Mouse (Mus musculus): Measurements from ENCODE around the gene Hydin. TPM values are rescaled to one million over a fixed set of nuclear protein-coding genes. Genes with fewer than 3 reads are reported as not detected.
A peak's percentile ranks its signal among the peaks of the same experiment; 100 is the strongest.

Hydin gene
- total and polyA plus RNA-seq, 3 experiments, result 9.5 to 17.3 (median 9.8) TPM

- no peaks in the 10 kb centered on the region for H3K27me3 ChIP-seq (replicated peaks)
- peak overlapping the region; percentile 63 for H3K4me2 ChIP-seq (ENCODE audit: insufficient read depth, low read depth, poor library complexity, severe bottlenecking)
- H3K4me1 ChIP-seq (ENCODE audit: control insufficient read depth in 1 of 2, insufficient read depth in 2 of 2), result peaks cover 12 to 48% of the 10 kb centered on the region in 2 experiments
- peaks cover 2% of the 10 kb centered on the region for H3K9me3 ChIP-seq (replicated peaks; ENCODE audit: low read length)
- H3K36me3 ChIP-seq (replicated peaks in 1 of 2; ENCODE audit: control insufficient read depth in 1 of 2, insufficient read depth in 1 of 2, low read length in 1 of 2), result peaks cover 0 to 8% of the 10 kb centered on the region in 2 experiments
- TF ChIP-seq RAD21 (IDR thresholded peaks at IDR 0.05; ENCODE audit: low read depth, low read length) (no peak), E2F4 (IDR thresholded peaks at IDR 0.05; ENCODE audit: insufficient replicate concordance, low read depth, low read length) (no peak), BHLHE40 (IDR thresholded peaks at IDR 0.05; ENCODE audit: low read depth, low read length) (no peak), USF1 (IDR thresholded peaks at IDR 0.05; ENCODE audit: low read depth, low read length) (no peak), GABPA (IDR thresholded peaks at IDR 0.05; ENCODE audit: insufficient replicate concordance, low read depth, low read length) (no peak), CTCF (conservative IDR thresholded peaks at IDR 0.05 in 1 of 2, IDR thresholded peaks at IDR 0.05 in 1 of 2; ENCODE audit: low read depth in 2 of 2, low read length in 2 of 2) (no peak), PAX5 (IDR thresholded peaks at IDR 0.05; ENCODE audit: low read length) (no peak), MAZ (IDR thresholded peaks at IDR 0.05; ENCODE audit: low read depth, low read length) (no peak), JUND (conservative IDR thresholded peaks at IDR 0.05; ENCODE audit: low read depth, low read length) (peak; percentile 38; the same call in 1 of the 2 replicates), POLR2AphosphoS2 (IDR thresholded peaks at IDR 0.05; ENCODE audit: low read depth, low read length) (no peak), ELF1 (IDR thresholded peaks at IDR 0.05; ENCODE audit: low read depth, low read length) (no peak), ZNF384 (IDR thresholded peaks at IDR 0.05; ENCODE audit: low read depth, low read length) (no peak), HCFC1 (IDR thresholded peaks at IDR 0.05; ENCODE audit: low read depth, low read length) (no peak), MAX (IDR thresholded peaks at IDR 0.05; ENCODE audit: low read length) (no peak), SIN3A (IDR thresholded peaks at IDR 0.05; ENCODE audit: low read length) (peak; percentile 49; the same call in 1 of the 2 replicates), ETS1 (conservative IDR thresholded peaks at IDR 0.05; ENCODE audit: low read depth, low read length) (0 out of 2 replicates have a peak, but pooled peaks have one; percentile 6), POLR2A (IDR thresholded peaks at IDR 0.05; ENCODE audit: low read depth, low read length) (no peak), EP300 (IDR thresholded peaks at IDR 0.05; ENCODE audit: low read length) (peak; percentile 12; the same call in 1 of the 2 replicates), NELFE (IDR thresholded peaks at IDR 0.05; ENCODE audit: low read depth, low read length) (no peak), CHD1 (IDR thresholded peaks at IDR 0.05; ENCODE audit: low read depth, low read length) (peak; percentile 65; the same call in 1 of the 2 replicates), ZKSCAN1 (IDR thresholded peaks at IDR 0.05; ENCODE audit: borderline replicate concordance, low read depth, low read length) (no peak), IRF4 (IDR thresholded peaks at IDR 0.05; ENCODE audit: low read depth, low read length) (peak; percentile 68; the same call in 1 of the 2 replicates), MAFK (IDR thresholded peaks at IDR 0.05; ENCODE audit: insufficient replicate concordance, low read length) (no peak), ZC3H11A (IDR thresholded peaks at IDR 0.05; ENCODE audit: low read depth, low read length) (no peak), MEF2A (IDR thresholded peaks at IDR 0.05; ENCODE audit: borderline replicate concordance, low read depth, low read length) (no peak), SMC3 (IDR thresholded peaks at IDR 0.05; ENCODE audit: low read depth, low read length) (no peak), RCOR1 (conservative IDR thresholded peaks at IDR 0.05; ENCODE audit: low read depth, low read length) (no peak), MYC (IDR thresholded peaks at IDR 0.05; ENCODE audit: low read depth, low read length) (no peak), KAT2A (IDR thresholded peaks at IDR 0.05; ENCODE audit: insufficient replicate concordance, low read length) (no peak)
- peak overlapping the region; percentile 55 for H3K9ac ChIP-seq (ENCODE audit: insufficient read depth, low read depth)
- no peak overlapping the region for H3K4me3 ChIP-seq (replicated peaks in 1 of 3; ENCODE audit: low read depth in 2 of 3, low read length in 2 of 3, poor library complexity in 1 of 3)
- peak overlapping the region; percentile 95; the same call in 1 of the 2 replicates for H3K27ac ChIP-seq (ENCODE audit: insufficient read depth, low read depth)
- dilution Hi-C loops (cut with MboI; ENCODE audit: extremely low pct_ligation_motif_present, extremely low pct_unique_long_range_greater_than_20kb, low sequenced_read_pairs), result no loop called here
- DNase-seq (ENCODE audit: extremely low read depth), result peak; percentile 55
- in situ Hi-C loops (cut with MboI; ENCODE audit: low pct_ligation_motif_present, low pct_unique_long_range_greater_than_20kb, low sequenced_read_pairs), result no loop called here
- no peaks in the 10 kb centered on the region for H3K79me2 ChIP-seq (replicated peaks; ENCODE audit: control insufficient read depth, extremely low read depth, insufficient read depth, poor library complexity, severe bottlenecking)
These were observed 72.7 kb downstream of the Hydin start for GRCm38 (mm10) chr8:110339447-110339846.

Measured in CH12.LX (cell line).